Mouse (Mus musculus) MEL (cell line): ENCODE data around the gene Smim24.

Source experiments
- CHD2 ChIP-seq: IDR thresholded peaks from 2 replicates; pipeline ENCODE4 v1.6.1; 2011; ENCODE audit warnings: low read length, improper control_type of control experiment
- CTCF ChIP-seq, 3 experiments: IDR thresholded peaks in 2 of 3; conservative IDR thresholded peaks in 1 of 3; 2 replicates each; pipeline ENCODE4 v1.5.1; 2011 to 2012; ENCODE audit warnings: low read length in 3 of 3, low read depth in 2 of 3, mild to moderate bottlenecking in 2 of 3, improper control_type of control experiment in 1 of 3, inconsistent platforms in 1 of 3, mixed read lengths in 1 of 3, moderate library complexity in 1 of 3; ENCODE audit not compliant: control insufficient read depth in 1 of 3, insufficient read depth in 1 of 3, poor library complexity in 1 of 3, severe bottlenecking in 1 of 3
- E2F4 ChIP-seq: IDR thresholded peaks from 2 replicates; pipeline ENCODE4 v1.6.1; 2011; ENCODE audit warnings: low read depth, low read length, improper control_type of control experiment, borderline replicate concordance
- ETS1 ChIP-seq: IDR thresholded peaks from 2 replicates; pipeline ENCODE4 v1.6.1; 2012; ENCODE audit warnings: low read depth, mild to moderate bottlenecking, inconsistent platforms, low read length, improper control_type of control experiment, moderate library complexity
- HCFC1 ChIP-seq: IDR thresholded peaks from 2 replicates; pipeline ENCODE4 v1.6.1; 2012; ENCODE audit warnings: low read depth, mild to moderate bottlenecking, inconsistent platforms, low read length, improper control_type of control experiment, moderate library complexity
- MAX ChIP-seq: IDR thresholded peaks from 2 replicates; pipeline ENCODE4 v1.6.1; 2011; ENCODE audit warnings: low read length, improper control_type of control experiment
- MXI1 ChIP-seq: IDR thresholded peaks from 2 replicates; pipeline ENCODE4 v1.6.1; 2011; ENCODE audit warnings: mild to moderate bottlenecking, low read depth, low read length, improper control_type of control experiment
- MYB ChIP-seq: IDR thresholded peaks from 2 replicates; pipeline ENCODE4 v1.6.1; 2011; ENCODE audit warnings: mild to moderate bottlenecking, low read depth, low read length, improper control_type of control experiment
- POLR2A ChIP-seq, 2 experiments: IDR thresholded peaks; 2 replicates each; pipeline ENCODE4 v1.6.1; 2011 to 2012; ENCODE audit warnings: low read length in 2 of 2, mild to moderate bottlenecking in 2 of 2, control low read depth in 1 of 2, improper control_type of control experiment in 1 of 2, low read depth in 1 of 2, moderate library complexity in 1 of 2; ENCODE audit not compliant: control insufficient read depth in 1 of 2, insufficient read depth in 1 of 2, poor library complexity in 1 of 2
- TAL1 ChIP-seq: IDR thresholded peaks from 2 replicates; pipeline ENCODE4 v1.6.1; 2012; ENCODE audit warnings: mild to moderate bottlenecking, inconsistent platforms, low read length, moderate library complexity, mixed read lengths
- TCF12 ChIP-seq: IDR thresholded peaks from 2 replicates; pipeline ENCODE4 v1.6.1; 2014; ENCODE audit warnings: low read depth, mild to moderate bottlenecking, inconsistent platforms, low read length, improper control_type of control experiment, moderate library complexity
- USF2 ChIP-seq, 2 experiments: IDR thresholded peaks; 2 replicates each; pipeline ENCODE4 v1.6.1; 2011 to 2012; ENCODE audit warnings: improper control_type of control experiment in 2 of 2, low read length in 2 of 2, borderline replicate concordance in 1 of 2, inconsistent platforms in 1 of 2, low read depth in 1 of 2, mild to moderate bottlenecking in 1 of 2; ENCODE audit not compliant: insufficient read depth in 1 of 2
- ZC3H11A ChIP-seq: IDR thresholded peaks from 2 replicates; pipeline ENCODE4 v1.6.1; 2012; ENCODE audit warnings: low read depth, mild to moderate bottlenecking, inconsistent platforms, low read length, improper control_type of control experiment
- ZMIZ1 ChIP-seq: IDR thresholded peaks from 2 replicates; pipeline ENCODE4 v1.6.1; 2012; ENCODE audit warnings: low read depth, mild to moderate bottlenecking, inconsistent platforms, low read length, improper control_type of control experiment, moderate library complexity

- TF ChIP-seq CTCF (IDR thresholded peaks at IDR 0.05 in 2 of 3, conservative IDR thresholded peaks at IDR 0.05 in 1 of 3; ENCODE audit: control insufficient read depth in 1 of 3, insufficient read depth in 1 of 3, low read depth in 2 of 3, low read length in 3 of 3, poor library complexity in 1 of 3, severe bottlenecking in 1 of 3) (peak; percentile 88 to 98 (median 96)), MXI1 (no peak), TCF12 (0 out of 2 replicates have a peak, but pooled peaks have one; percentile 6), MAX (no peak), E2F4 (no peak), ZC3H11A (peak; percentile 68), POLR2A (IDR thresholded peaks at IDR 0.05; ENCODE audit: control insufficient read depth in 1 of 2, insufficient read depth in 1 of 2, low read depth in 1 of 2, low read length in 2 of 2, poor library complexity in 1 of 2) (no peak), MYB (no peak), ZMIZ1 (no peak), CHD2 (no peak), USF2 (IDR thresholded peaks at IDR 0.05; ENCODE audit: borderline replicate concordance in 1 of 2, insufficient read depth in 1 of 2, low read depth in 1 of 2, low read length in 2 of 2) (no peak), ETS1 (no peak), TAL1 (no peak), HCFC1 (no peak)
Observed at GRCm38 (mm10) chr10:81389801-81390677, 2.8 kb upstream of the Smim24 start.
